Comparison of ENCODE assay signal across 11 mouse cellular contexts in the genomic region with DNA sequence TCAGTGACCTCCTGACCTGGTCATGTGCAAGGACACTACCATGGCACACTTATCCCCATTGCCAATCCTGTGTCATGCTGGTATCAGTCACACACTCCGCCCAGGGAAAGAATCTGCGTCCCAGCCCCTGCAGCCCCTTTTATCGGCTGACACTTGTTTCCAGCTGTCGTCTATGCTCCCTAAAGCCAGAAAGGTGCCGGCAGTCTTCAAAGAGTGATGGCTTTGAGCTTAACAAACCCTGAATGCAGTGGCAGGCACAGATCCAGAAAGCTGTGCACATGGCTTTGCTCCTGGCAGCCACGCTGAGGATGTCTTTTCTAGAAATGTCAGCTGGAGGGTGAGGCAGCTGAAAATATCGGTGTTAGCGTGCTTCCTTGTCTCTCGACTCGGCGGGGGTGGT.
DNase-seq lines count a peak whose midpoint lies in the region; ATAC-seq and TF ChIP-seq lines count a peak whose summit lies in the region.
"Had no signal": no experiment of that assay in that cellular context is flagged by ENCODE, and none has a peak within 500 bp of the region (broad histone marks: within the 10 kb centered on the region; RNA-seq: fewer than 3 reads in every experiment).

No protein-coding gene starts in this region.

- TF ChIP-seq CTCF in brain, embryonic 14.5 days (IDR thresholded peaks at IDR 0.05; ENCODE audit: borderline replicate concordance, extremely low read depth, insufficient read depth, insufficient read length), result no peak

- no peak overlapping the region for H3K9ac ChIP-seq in forebrain, embryonic 14.5 days (ENCODE audit: low read length)
- H3K9ac ChIP-seq in liver, embryonic 16.5 days (ENCODE audit: low read depth, low read length), result no peak overlapping the region
- H3K9ac ChIP-seq: stomach, embryonic 15.5 days had no signal

- H3K36me3 ChIP-seq in forebrain, embryonic 14.5 days (ENCODE audit: control insufficient read depth, insufficient read depth, low read length), result no peaks in the 10 kb centered on the region
- H3K36me3 ChIP-seq in forebrain, embryonic 10.5 days (replicated peaks), result no peaks in the 10 kb centered on the region
- no peaks in the 10 kb centered on the region for H3K36me3 ChIP-seq in liver, embryonic 16.5 days (ENCODE audit: control insufficient read depth, insufficient read depth)
- H3K36me3 ChIP-seq: stomach, embryonic 15.5 days had no signal

- no peaks in the 10 kb centered on the region for H3K9me3 ChIP-seq in forebrain, embryonic 14.5 days (replicated peaks; ENCODE audit: control insufficient read depth, low read length)
- H3K9me3 ChIP-seq in forebrain, embryonic 10.5 days, result no peaks in the 10 kb centered on the region
- no peaks in the 10 kb centered on the region for H3K9me3 ChIP-seq in liver, embryonic 16.5 days (replicated peaks; ENCODE audit: control insufficient read depth, low read length)
- H3K9me3 ChIP-seq: stomach, embryonic 15.5 days had no signal

- H3K4me1 ChIP-seq in forebrain, embryonic 14.5 days (ENCODE audit: control insufficient read depth, insufficient read depth, low read length), result peaks cover 18% of the 10 kb centered on the region
- peaks cover 26% of the 10 kb centered on the region for H3K4me1 ChIP-seq in forebrain, embryonic 10.5 days
- peaks cover 8% of the 10 kb centered on the region for H3K4me1 ChIP-seq in liver, embryonic 16.5 days (ENCODE audit: control insufficient read depth, low read depth, low read length)

- no peak for TF ChIP-seq POLR2A in brain, embryonic 14.5 days (IDR thresholded peaks at IDR 0.05; ENCODE audit: borderline replicate concordance, extremely low read depth, insufficient read depth, insufficient read length, poor library complexity, severe bottlenecking)

- peak; percentile 27; the same call in 1 of the 2 replicates for ATAC-seq in forebrain, embryonic 14.5 days
- ATAC-seq in liver, embryonic 16.5 days (ENCODE audit: low read depth), result 0 out of 2 replicates have a peak, but pooled peaks have one; percentile 27
- ATAC-seq: CD4-positive, CD25-positive, alpha-beta regulatory T cell, adult 4 months had no signal

- no peak overlapping the region for H3K4me2 ChIP-seq in forebrain, embryonic 14.5 days (ENCODE audit: low read length)
- 0 out of 2 replicates have a peak overlapping the region, but pooled peaks have one; percentile 8 for H3K4me2 ChIP-seq in liver, embryonic 16.5 days (ENCODE audit: low read depth, low read length)
- H3K4me2 ChIP-seq: stomach, embryonic 15.5 days had no signal

- peak; percentile 75 for DNase-seq in forebrain, embryonic 14.5 days (ENCODE audit: low spot score)
- DNase-seq in forebrain, embryonic 10.5 days (ENCODE audit: extremely low spot score, low spot score), result no peak
- peak; percentile 72 for DNase-seq in left cerebral cortex, postnatal 4 days
- no peak for DNase-seq in left cerebral cortex, postnatal 36 days (ENCODE audit: low spot score in 2 of 2)
- peak; percentile 81 for DNase-seq in brain, embryonic 14.5 days (ENCODE audit: low read depth)
- no peak for DNase-seq in gastrocnemius, postnatal 14 days
- DNase-seq in spleen, adult 18-20 months, result no peak
- DNase-seq: kidney, adult 11 months had no signal

- WGBS in forebrain, embryonic 14.5 days, result 30% methylated on average over 11 of the region's 11 CpGs
- WGBS in forebrain, embryonic 10.5 days, result 73% methylated on average over 11 of the region's 11 CpGs
- WGBS in liver, embryonic 16.5 days (ENCODE audit: insufficient replicate concordance), result 39% methylated on average over 11 of the region's 11 CpGs

- H3K27ac ChIP-seq in forebrain, embryonic 14.5 days (ENCODE audit: low read depth, low read length), result 0 out of 2 replicates have a peak overlapping the region, but pooled peaks have one; percentile 14
- no peak overlapping the region for H3K27ac ChIP-seq in forebrain, embryonic 10.5 days
- no peak overlapping the region for H3K27ac ChIP-seq in liver, embryonic 16.5 days (ENCODE audit: low read length)
- H3K27ac ChIP-seq: stomach, embryonic 15.5 days had no signal

- no peaks in the 10 kb centered on the region for H3K27me3 ChIP-seq in forebrain, embryonic 14.5 days (replicated peaks; ENCODE audit: control insufficient read depth, insufficient read depth, low read length)
- no peaks in the 10 kb centered on the region for H3K27me3 ChIP-seq in forebrain, embryonic 10.5 days (ENCODE audit: poor library complexity, severe bottlenecking)
- no peaks in the 10 kb centered on the region for H3K27me3 ChIP-seq in liver, embryonic 16.5 days (ENCODE audit: control insufficient read depth, insufficient read depth, low read depth, low read length)
- H3K27me3 ChIP-seq: stomach, embryonic 15.5 days had no signal

- H3K4me3 ChIP-seq in forebrain, embryonic 14.5 days (ENCODE audit: low read depth, low read length), result no peak overlapping the region
- H3K4me3 ChIP-seq in forebrain, embryonic 10.5 days, result no peak overlapping the region
- no peak overlapping the region for H3K4me3 ChIP-seq in liver, embryonic 16.5 days (ENCODE audit: low read depth, low read length)
- H3K4me3 ChIP-seq: stomach, embryonic 15.5 days had no signal

- intact Hi-C loops in left cerebral cortex, postnatal 4 days (cut with DNase I), result no loop called here
- intact Hi-C loops in left cerebral cortex, postnatal 36 days (cut with DNase I), result no loop called here
- intact Hi-C loops in gastrocnemius, postnatal 14 days (cut with DNase I; ENCODE audit: low total_unique reads), result loop anchor here (10.0 kb wide), 1 partner anchor 68 kb away; no protein-coding TSS in a partner anchor

Comparison
In these comparisons a context has a peak if more than half of its experiments do, and no peak if none do; other contexts are left out.
1. DNase-seq: peak in forebrain, embryonic 14.5 days (single experiment), left cerebral cortex, postnatal 4 days (single experiment) and brain, embryonic 14.5 days (single experiment); none in forebrain, embryonic 10.5 days (single experiment), left cerebral cortex, postnatal 36 days (0 of 2), gastrocnemius, postnatal 14 days (single experiment) and spleen, adult 18-20 months (0 of 2).